Comparison of ENCODE assay signal across 18 mouse cellular contexts in the genomic region with DNA sequence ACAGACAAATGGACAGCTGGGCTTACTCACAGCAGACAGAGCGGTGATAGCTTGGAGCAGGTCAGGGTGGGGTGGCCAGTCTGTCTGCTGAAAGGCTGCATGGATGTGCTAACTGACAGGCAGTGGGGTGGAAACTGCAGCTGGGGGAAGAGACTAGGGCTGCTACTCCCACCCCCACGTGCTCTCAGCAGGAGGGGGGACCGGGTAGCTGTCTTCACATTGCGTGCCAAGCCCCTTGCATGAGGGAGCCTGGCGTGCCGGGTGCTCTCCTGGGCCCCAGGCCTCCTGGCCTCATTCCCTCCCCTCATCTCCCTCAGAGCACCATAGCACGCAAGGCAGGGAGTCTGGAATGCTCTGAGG. TPM values are rescaled to one million over a fixed set of nuclear protein-coding genes. Genes with fewer than 3 reads are reported as not detected.
DNase-seq lines count a peak whose midpoint lies in the region; ATAC-seq and TF ChIP-seq lines count a peak whose summit lies in the region.
"Had no signal": no experiment of that assay in that cellular context is flagged by ENCODE, and none has a peak within 500 bp of the region (broad histone marks: within the 10 kb centered on the region; RNA-seq: fewer than 3 reads in every experiment).

No protein-coding gene starts in this region.

- no peaks in the 10 kb centered on the region for H3K4me1 ChIP-seq in heart, embryonic 12.5 days (replicated peaks)
- peaks cover 36% of the 10 kb centered on the region for H3K4me1 ChIP-seq in midbrain, embryonic 12.5 days
- H3K4me1 ChIP-seq in midbrain, postnatal 0 days (ENCODE audit: insufficient read depth, low read length): peaks cover 9% of the 10 kb centered on the region; the same call in 1 of the 2 replicates
- H3K4me1 ChIP-seq in forebrain, embryonic 16.5 days (replicated peaks; ENCODE audit: control insufficient read depth, insufficient read depth, low read length): peaks cover 20% of the 10 kb centered on the region
- H3K4me1 ChIP-seq in neural tube, embryonic 14.5 days (ENCODE audit: control insufficient read depth, insufficient read depth, low read length): peaks cover 19% of the 10 kb centered on the region

- no peak for DNase-seq in heart, adult 11 months
- DNase-seq in midbrain, postnatal 0 days (ENCODE audit: low spot score): no peak
- DNase-seq: adrenal gland, adult 8-10 months; B cell, adult 2 months; heart, postnatal 36 days; kidney, adult 11 months; liver; lung, adult 18-20 months; spleen, adult 18-20 months; thymus, adult 2 months had no signal

- ATAC-seq in heart, embryonic 12.5 days (ENCODE audit: insufficient number of reproducible peaks, low FRiP score): peak; percentile 15; the same call in 1 of the 2 replicates
- ATAC-seq in midbrain, embryonic 12.5 days (ENCODE audit: low FRiP score, low read depth): no peak
- no peak for ATAC-seq in midbrain, postnatal 0 days (ENCODE audit: low FRiP score)
- ATAC-seq in forebrain, embryonic 16.5 days: peak; percentile 36; the same call in 1 of the 2 replicates
- no peak for ATAC-seq in neural tube, embryonic 14.5 days (ENCODE audit: low read depth)
- ATAC-seq in inflammation-experienced regulatory T-cells, adult 6 months: no peak

- no peak for TF ChIP-seq CTCF in midbrain, postnatal 0 days (IDR thresholded peaks at IDR 0.05)

- no peak overlapping the region for H3K27ac ChIP-seq in heart, embryonic 12.5 days (ENCODE audit: poor library complexity, severe bottlenecking)
- peak overlapping the region; percentile 65; the same call in 1 of the 2 replicates for H3K27ac ChIP-seq in midbrain, embryonic 12.5 days (replicated peaks)
- no peak overlapping the region; the same call in 1 of the 2 replicates for H3K27ac ChIP-seq in midbrain, postnatal 0 days (ENCODE audit: low read depth, low read length)
- no peak overlapping the region for H3K27ac ChIP-seq in forebrain, embryonic 16.5 days (ENCODE audit: low read length)
- peak overlapping the region; percentile 17; the same call in 1 of the 2 replicates for H3K27ac ChIP-seq in neural tube, embryonic 14.5 days (ENCODE audit: low read depth, low read length)
- H3K27ac ChIP-seq: embryonic facial prominence, embryonic 13.5 days; heart, embryonic 13.5 days; macrophage had no signal

- WGBS in heart, embryonic 12.5 days: 26% methylated on average over 7 of the region's 7 CpGs
- WGBS in midbrain, embryonic 12.5 days: 46% methylated on average over 7 of the region's 7 CpGs
- 39% methylated on average over 7 of the region's 7 CpGs for WGBS in midbrain, postnatal 0 days
- WGBS in forebrain, embryonic 16.5 days: 33% methylated on average over 7 of the region's 7 CpGs
- 26% methylated on average over 7 of the region's 7 CpGs for WGBS in neural tube, embryonic 14.5 days

- no peak overlapping the region for H3K9ac ChIP-seq in heart, embryonic 12.5 days
- no peak overlapping the region for H3K9ac ChIP-seq in midbrain, embryonic 12.5 days (replicated peaks)
- H3K9ac ChIP-seq in midbrain, postnatal 0 days (replicated peaks; ENCODE audit: low read length, poor library complexity, severe bottlenecking): no peak overlapping the region
- no peak overlapping the region for H3K9ac ChIP-seq in forebrain, embryonic 16.5 days (replicated peaks; ENCODE audit: low read depth, low read length)
- no peak overlapping the region for H3K9ac ChIP-seq in neural tube, embryonic 14.5 days (replicated peaks; ENCODE audit: low read depth, low read length)
- H3K9ac ChIP-seq: embryonic facial prominence, embryonic 13.5 days; heart, embryonic 13.5 days had no signal

- H3K9me3 ChIP-seq in heart, embryonic 12.5 days (replicated peaks): no peaks in the 10 kb centered on the region
- no peaks in the 10 kb centered on the region for H3K9me3 ChIP-seq in midbrain, embryonic 12.5 days
- no peaks in the 10 kb centered on the region for H3K9me3 ChIP-seq in midbrain, postnatal 0 days (ENCODE audit: low read length)
- H3K9me3 ChIP-seq in forebrain, embryonic 16.5 days (ENCODE audit: control insufficient read depth, low read length): no peaks in the 10 kb centered on the region
- H3K9me3 ChIP-seq in neural tube, embryonic 14.5 days (ENCODE audit: control insufficient read depth, low read length): no peaks in the 10 kb centered on the region
- H3K9me3 ChIP-seq: embryonic facial prominence, embryonic 13.5 days; heart, embryonic 13.5 days had no signal

- no peaks in the 10 kb centered on the region for H3K36me3 ChIP-seq in heart, embryonic 12.5 days
- no peaks in the 10 kb centered on the region for H3K36me3 ChIP-seq in midbrain, embryonic 12.5 days
- H3K36me3 ChIP-seq in midbrain, postnatal 0 days (ENCODE audit: insufficient read depth, low read length): no peaks in the 10 kb centered on the region
- no peaks in the 10 kb centered on the region for H3K36me3 ChIP-seq in forebrain, embryonic 16.5 days (ENCODE audit: control insufficient read depth, insufficient read depth)
- H3K36me3 ChIP-seq in neural tube, embryonic 14.5 days (ENCODE audit: control insufficient read depth, insufficient read depth, low read length): no peaks in the 10 kb centered on the region
- H3K36me3 ChIP-seq: embryonic facial prominence, embryonic 13.5 days; heart, embryonic 13.5 days had no signal

- H3K4me3 ChIP-seq in heart, embryonic 12.5 days: no peak overlapping the region
- H3K4me3 ChIP-seq in midbrain, embryonic 12.5 days: no peak overlapping the region
- no peak overlapping the region for H3K4me3 ChIP-seq in midbrain, postnatal 0 days (ENCODE audit: low read depth, low read length)
- H3K4me3 ChIP-seq in forebrain, embryonic 16.5 days (replicated peaks; ENCODE audit: low read length): no peak overlapping the region
- H3K4me3 ChIP-seq in neural tube, embryonic 14.5 days (ENCODE audit: low read depth, low read length): no peak overlapping the region
- H3K4me3 ChIP-seq: embryonic facial prominence, embryonic 13.5 days; heart, embryonic 13.5 days had no signal

- peaks cover 81% of the 10 kb centered on the region for H3K27me3 ChIP-seq in heart, embryonic 12.5 days (replicated peaks)
- peaks cover 73% of the 10 kb centered on the region for H3K27me3 ChIP-seq in midbrain, embryonic 12.5 days
- no peaks in the 10 kb centered on the region for H3K27me3 ChIP-seq in midbrain, postnatal 0 days (ENCODE audit: insufficient read depth, low read length)
- H3K27me3 ChIP-seq in forebrain, embryonic 16.5 days (replicated peaks; ENCODE audit: control insufficient read depth, insufficient read depth, low read length): peaks cover 9% of the 10 kb centered on the region; the same call in 1 of the 2 replicates
- H3K27me3 ChIP-seq in neural tube, embryonic 14.5 days (ENCODE audit: control insufficient read depth, insufficient read depth, low read length): no peaks in the 10 kb centered on the region

- no peak overlapping the region for H3K4me2 ChIP-seq in heart, embryonic 12.5 days
- H3K4me2 ChIP-seq in midbrain, embryonic 12.5 days (replicated peaks): no peak overlapping the region
- H3K4me2 ChIP-seq in midbrain, postnatal 0 days (ENCODE audit: low read depth, low read length, poor library complexity, severe bottlenecking): no peak overlapping the region
- no peak overlapping the region for H3K4me2 ChIP-seq in forebrain, embryonic 16.5 days (ENCODE audit: low read length)
- no peak overlapping the region for H3K4me2 ChIP-seq in neural tube, embryonic 14.5 days (ENCODE audit: low read depth, low read length)
- H3K4me2 ChIP-seq: embryonic facial prominence, embryonic 13.5 days; heart, embryonic 13.5 days had no signal

RNA-seq across cellular contexts. Expression of gene C1qa, which starts 18.5 kb away (rescaled TPM):
- 8.6 and 11.2 TPM in 2 replicates for polyA plus RNA-seq in heart, embryonic 12.5 days (2016; fragmentation: Nextera tagmentation; extraction: Ambion mirVana)
- 16.3 and 17.0 TPM in 2 replicates for polyA plus RNA-seq in midbrain, embryonic 12.5 days (2016; fragmentation: Nextera tagmentation; extraction: Ambion mirVana)
- 48.5 and 48.8 TPM in 2 replicates for total RNA-seq in midbrain, postnatal 0 days (2014; rRNA removed)
- polyA plus RNA-seq in midbrain, postnatal 0 days (2015; fragmentation: Nextera tagmentation; extraction: Ambion mirVana): 38.8 and 44.4 TPM in 2 replicates
- polyA plus RNA-seq in forebrain, embryonic 16.5 days (2015; fragmentation: Nextera tagmentation; extraction: Ambion mirVana): 16.8 and 24.6 TPM in 2 replicates
- polyA plus RNA-seq in neural tube, embryonic 14.5 days (2014; fragmentation: Nextera tagmentation; extraction: Ambion mirVana): 19.6 and 29.3 TPM in 2 replicates
- polyA plus RNA-seq in inflammation-experienced regulatory T-cells, adult 6 months (2017; shearing (Covaris generic)): under 1 TPM in 1 of 3 experiments, not detected in 2; 0.93 TPM

RNA-seq across cellular contexts. Expression of gene C1qc, which starts 24.3 kb away (rescaled TPM):
- polyA plus RNA-seq in heart, embryonic 12.5 days (2016; fragmentation: Nextera tagmentation; extraction: Ambion mirVana): 9.7 and 11.9 TPM in 2 replicates
- polyA plus RNA-seq in midbrain, embryonic 12.5 days (2016; fragmentation: Nextera tagmentation; extraction: Ambion mirVana): 17.3 and 23.9 TPM in 2 replicates
- 62.7 and 79.7 TPM in 2 replicates for total RNA-seq in midbrain, postnatal 0 days (2014; rRNA removed)
- polyA plus RNA-seq in midbrain, postnatal 0 days (2015; fragmentation: Nextera tagmentation; extraction: Ambion mirVana): 39.0 and 39.7 TPM in 2 replicates
- 13.9 and 17.6 TPM in 2 replicates for polyA plus RNA-seq in forebrain, embryonic 16.5 days (2015; fragmentation: Nextera tagmentation; extraction: Ambion mirVana)
- 15.3 and 25.2 TPM in 2 replicates for polyA plus RNA-seq in neural tube, embryonic 14.5 days (2014; fragmentation: Nextera tagmentation; extraction: Ambion mirVana)
- 1 to 10 TPM in 1 of 3 experiments, under 1 TPM in 1, not detected in 1; 0.50 to 1.1 TPM for polyA plus RNA-seq in inflammation-experienced regulatory T-cells, adult 6 months (2017; shearing (Covaris generic))

RNA-seq across cellular contexts. Expression of gene C1qb, which starts 31.2 kb away (rescaled TPM):
- 18.8 and 19.3 TPM in 2 replicates for polyA plus RNA-seq in heart, embryonic 12.5 days (2016; fragmentation: Nextera tagmentation; extraction: Ambion mirVana)
- 30.2 and 38.4 TPM in 2 replicates for polyA plus RNA-seq in midbrain, embryonic 12.5 days (2016; fragmentation: Nextera tagmentation; extraction: Ambion mirVana)
- 60.0 and 71.3 TPM in 2 replicates for total RNA-seq in midbrain, postnatal 0 days (2014; rRNA removed)
- 64.3 and 72.3 TPM in 2 replicates for polyA plus RNA-seq in midbrain, postnatal 0 days (2015; fragmentation: Nextera tagmentation; extraction: Ambion mirVana)
- 24.1 and 32.0 TPM in 2 replicates for polyA plus RNA-seq in forebrain, embryonic 16.5 days (2015; fragmentation: Nextera tagmentation; extraction: Ambion mirVana)
- polyA plus RNA-seq in neural tube, embryonic 14.5 days (2014; fragmentation: Nextera tagmentation; extraction: Ambion mirVana): 28.2 and 49.7 TPM in 2 replicates
- 1 to 10 TPM; 1.8 to 8.1 (median 2.1) TPM for polyA plus RNA-seq in inflammation-experienced regulatory T-cells, adult 6 months (2017; shearing (Covaris generic))

RNA-seq across cellular contexts. Expression of gene Epha8, which starts 39.5 kb away (rescaled TPM):
- polyA plus RNA-seq in heart, embryonic 12.5 days (2016; fragmentation: Nextera tagmentation; extraction: Ambion mirVana): 0.10 and 0.14 TPM in 2 replicates
- 10.9 and 11.6 TPM in 2 replicates for polyA plus RNA-seq in midbrain, embryonic 12.5 days (2016; fragmentation: Nextera tagmentation; extraction: Ambion mirVana)
- total RNA-seq in midbrain, postnatal 0 days (2014; rRNA removed): 49.9 and 51.1 TPM in 2 replicates
- 17.3 and 18.3 TPM in 2 replicates for polyA plus RNA-seq in midbrain, postnatal 0 days (2015; fragmentation: Nextera tagmentation; extraction: Ambion mirVana)
- 3.7 and 6.7 TPM in 2 replicates for polyA plus RNA-seq in forebrain, embryonic 16.5 days (2015; fragmentation: Nextera tagmentation; extraction: Ambion mirVana)
- polyA plus RNA-seq in neural tube, embryonic 14.5 days (2014; fragmentation: Nextera tagmentation; extraction: Ambion mirVana): 9.9 and 13.1 TPM in 2 replicates
- under 1 TPM in 2 of 3 experiments, not detected in 1; 0.21 to 0.34 TPM for polyA plus RNA-seq in inflammation-experienced regulatory T-cells, adult 6 months (2017; shearing (Covaris generic))
- total RNA-seq: heart, postnatal 36 days had no signal
- polyA plus RNA-seq: macrophage had no signal

Comparison
In these comparisons a context has a peak if more than half of its experiments do, and no peak if none do; other contexts are left out.
1. H3K27ac ChIP-seq: peak in midbrain, embryonic 12.5 days (single experiment) and neural tube, embryonic 14.5 days (single experiment); none in heart, embryonic 12.5 days (single experiment), midbrain, postnatal 0 days (single experiment) and forebrain, embryonic 16.5 days (single experiment).
2. ATAC-seq: peak in heart, embryonic 12.5 days (single experiment) and forebrain, embryonic 16.5 days (single experiment); none in midbrain, embryonic 12.5 days (single experiment), midbrain, postnatal 0 days (single experiment), neural tube, embryonic 14.5 days (single experiment) and inflammation-experienced regulatory T-cells, adult 6 months (single experiment).